Mouse (Mus musculus): ENCODE measurements around the gene Cbln3.

- no peak for TF ChIP-seq TAL1 (IDR thresholded peaks at IDR 0.05; ENCODE audit: low read length)
- no peak for TF ChIP-seq GATA1 (IDR thresholded peaks at IDR 0.05; ENCODE audit: low read length)
These were observed 42.7 kb upstream of the Cbln3 start for GRCm38 (mm10) chr14:55926847-55927246.
